7 mouse cellular contexts compared by ENCODE assay signal in genomic region chr12:17348048-17349036, GRCm38 (mm10). TPM values are rescaled to one million over a fixed set of nuclear protein-coding genes. Genes with fewer than 3 reads are reported as not detected.
DNase-seq lines count a peak whose midpoint lies in the region; ATAC-seq and TF ChIP-seq lines count a peak whose summit lies in the region.

Nol10 (plus strand) TSS chr12:17348458.

- intact Hi-C loops in left cerebral cortex, postnatal 4 days (cut with DNase I) = no loop called here

- peaks cover 10% of the 10 kb centered on the region for H3K36me3 ChIP-seq in intestine, postnatal 0 days (ENCODE audit: control insufficient read depth, insufficient read depth)
- peaks cover 28% of the 10 kb centered on the region for H3K36me3 ChIP-seq in midbrain, embryonic 12.5 days
- peaks cover 5% of the 10 kb centered on the region; the same call in 1 of the 2 replicates for H3K36me3 ChIP-seq in small intestine, adult 2 months (ENCODE audit: control insufficient read depth, insufficient read depth, low read length)

- peak; percentile 91 for DNase-seq in adrenal gland, adult 2 months
- DNase-seq in embryo, embryonic 11.5 days (ENCODE audit: low read depth, low spot score) = peak; percentile 87
- peak; percentile 80 to 90 for DNase-seq in gastrocnemius, postnatal 4 days (ENCODE audit: low spot score in 2 of 2)
- DNase-seq in left cerebral cortex, postnatal 4 days = peak; percentile 90

- H3K4me3 ChIP-seq in intestine, postnatal 0 days (ENCODE audit: low read depth, low read length) = peak within 1 kb of the TSS; percentile 92
- peak within 1 kb of the TSS; percentile 81 for H3K4me3 ChIP-seq in midbrain, embryonic 12.5 days
- H3K4me3 ChIP-seq in small intestine, adult 2 months (ENCODE audit: low read depth, low read length) = peak within 1 kb of the TSS; percentile 79

- peak within 1 kb of the TSS; percentile 50 for H3K27ac ChIP-seq in intestine, postnatal 0 days (ENCODE audit: low read depth, low read length)
- no peak within 1 kb of the TSS for H3K27ac ChIP-seq in midbrain, embryonic 12.5 days (replicated peaks)
- H3K27ac ChIP-seq in small intestine, adult 2 months (ENCODE audit: insufficient read depth, low read depth, low read length) = 0 out of 2 replicates have a peak within 1 kb of the TSS, but pooled peaks have one; percentile 38

- peak within 1 kb of the TSS; percentile 53 for H3K9ac ChIP-seq in intestine, postnatal 0 days (ENCODE audit: low read depth, low read length)
- H3K9ac ChIP-seq in midbrain, embryonic 12.5 days (replicated peaks) = peak within 1 kb of the TSS; percentile 75

- H3K4me2 ChIP-seq in intestine, postnatal 0 days (replicated peaks; ENCODE audit: low read depth) = peak within 1 kb of the TSS; percentile 88
- peak within 1 kb of the TSS; percentile 93 for H3K4me2 ChIP-seq in midbrain, embryonic 12.5 days (replicated peaks)

- WGBS in intestine, postnatal 0 days = under 1% methylated on average over 42 of the region's 42 CpGs
- under 1% methylated on average over 42 of the region's 42 CpGs for WGBS in midbrain, embryonic 12.5 days
- under 1% methylated on average over 42 of the region's 42 CpGs for WGBS in small intestine, adult 2 months

- no peaks in the 10 kb centered on the region for H3K9me3 ChIP-seq in intestine, postnatal 0 days (ENCODE audit: control insufficient read depth)
- no peaks in the 10 kb centered on the region for H3K9me3 ChIP-seq in midbrain, embryonic 12.5 days

- no peaks in the 10 kb centered on the region for H3K27me3 ChIP-seq in intestine, postnatal 0 days (replicated peaks; ENCODE audit: control insufficient read depth, insufficient read depth, low read length)
- no peaks in the 10 kb centered on the region for H3K27me3 ChIP-seq in midbrain, embryonic 12.5 days
- no peaks in the 10 kb centered on the region for H3K27me3 ChIP-seq in small intestine, adult 2 months (ENCODE audit: control insufficient read depth, insufficient read depth, low read length)

- ATAC-seq in intestine, postnatal 0 days = peak; percentile 95
- peak; percentile 96 for ATAC-seq in midbrain, embryonic 12.5 days (ENCODE audit: low FRiP score, low read depth)

- TF ChIP-seq CTCF in intestine, postnatal 0 days (IDR thresholded peaks at IDR 0.05; ENCODE audit: low read depth) = no peak
- no peak for TF ChIP-seq CTCF in small intestine, adult 2 months (IDR thresholded peaks at IDR 0.05; ENCODE audit: extremely low read depth, insufficient read length, insufficient replicate concordance, low read depth, low read length)

- TF ChIP-seq POLR2A in small intestine, adult 2 months (IDR thresholded peaks at IDR 0.05; ENCODE audit: low read depth, low read length) = peak; percentile 87

- H3K4me1 ChIP-seq in intestine, postnatal 0 days (replicated peaks; ENCODE audit: control insufficient read depth, insufficient read depth, low read length) = no peaks in the 10 kb centered on the region; the same call in 1 of the 2 replicates
- H3K4me1 ChIP-seq in midbrain, embryonic 12.5 days = peaks cover 13% of the 10 kb centered on the region
- H3K4me1 ChIP-seq in small intestine, adult 2 months (ENCODE audit: control insufficient read depth, insufficient read depth, insufficient read length, low read length) = peaks cover 3% of the 10 kb centered on the region; the same call in 1 of the 2 replicates

RNA-seq across cellular contexts. Expression of gene Nol10, which starts in this region (rescaled TPM):
- 10 to 100 TPM; 16.9 to 17.7 TPM for total RNA-seq in adrenal gland, adult 2 months (2021)
- polyA plus RNA-seq in adrenal gland, adult 2 months (2012; rRNA removed) = 3.2 and 4.2 TPM in 2 replicates
- total RNA-seq in gastrocnemius, postnatal 4 days (2021) = 10 to 100 TPM; 10.1 to 11.2 TPM
- 5.2 and 5.3 TPM in 2 replicates for polyA plus RNA-seq in intestine, postnatal 0 days (2015; fragmentation: Nextera tagmentation; extraction: Ambion mirVana)
- total RNA-seq in left cerebral cortex, postnatal 4 days (2021) = 10 to 100 TPM; 21.1 to 21.5 TPM
- polyA plus RNA-seq in midbrain, embryonic 12.5 days (2016; fragmentation: Nextera tagmentation; extraction: Ambion mirVana) = 30.5 and 30.6 TPM in 2 replicates
- polyA plus RNA-seq in small intestine, adult 2 months (2012; rRNA removed) = 0.46 and 1.3 TPM in 2 replicates
